Mouse (Mus musculus) embryonic fibroblast, embryonic 13.5 days (primary cell): ENCODE results near the gene Mrpl48.

Source experiments
- CTCF ChIP-seq: IDR thresholded peaks from 2 replicates; pipeline ENCODE4 v1.5.1; 2011; ENCODE audit warnings: mild to moderate bottlenecking, control low read depth, low read length, moderate library complexity, borderline replicate concordance; ENCODE audit not compliant: insufficient read depth
- POLR2A ChIP-seq: IDR thresholded peaks from 2 replicates; pipeline ENCODE4 v1.6.1; 2011; ENCODE audit warnings: low read depth, mild to moderate bottlenecking, control low read depth, low read length, moderate library complexity

DNA sequence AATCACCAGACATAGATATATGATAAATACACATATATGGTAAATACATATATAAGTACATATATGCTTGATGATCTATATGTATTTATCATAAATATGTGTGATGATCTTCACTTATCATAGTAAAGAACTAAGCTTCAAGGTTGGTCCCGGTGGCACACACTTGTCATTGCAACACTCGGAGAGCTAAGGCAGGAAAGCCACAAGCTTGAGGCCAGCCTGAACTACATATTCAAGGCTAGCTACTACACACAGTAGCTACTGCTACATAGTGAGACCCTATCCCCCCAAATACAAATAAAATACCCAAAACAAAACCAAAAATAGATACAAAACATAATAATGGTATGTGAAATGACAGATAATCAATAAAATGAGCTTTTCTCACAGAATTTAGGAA, 72.3 kb downstream of the Mrpl48 start:
- TF ChIP-seq POLR2A, result no peak
- TF ChIP-seq CTCF, result no peak
